Mouse (Mus musculus): ENCODE measurements around the gene Cdca7. TPM values are rescaled to one million over a fixed set of nuclear protein-coding genes. Genes with fewer than 3 reads are reported as not detected.

Gene Cdca7
- total RNA-seq, 2 experiments from 2014 or later = 3.1 to 9.1 TPM

DNA sequence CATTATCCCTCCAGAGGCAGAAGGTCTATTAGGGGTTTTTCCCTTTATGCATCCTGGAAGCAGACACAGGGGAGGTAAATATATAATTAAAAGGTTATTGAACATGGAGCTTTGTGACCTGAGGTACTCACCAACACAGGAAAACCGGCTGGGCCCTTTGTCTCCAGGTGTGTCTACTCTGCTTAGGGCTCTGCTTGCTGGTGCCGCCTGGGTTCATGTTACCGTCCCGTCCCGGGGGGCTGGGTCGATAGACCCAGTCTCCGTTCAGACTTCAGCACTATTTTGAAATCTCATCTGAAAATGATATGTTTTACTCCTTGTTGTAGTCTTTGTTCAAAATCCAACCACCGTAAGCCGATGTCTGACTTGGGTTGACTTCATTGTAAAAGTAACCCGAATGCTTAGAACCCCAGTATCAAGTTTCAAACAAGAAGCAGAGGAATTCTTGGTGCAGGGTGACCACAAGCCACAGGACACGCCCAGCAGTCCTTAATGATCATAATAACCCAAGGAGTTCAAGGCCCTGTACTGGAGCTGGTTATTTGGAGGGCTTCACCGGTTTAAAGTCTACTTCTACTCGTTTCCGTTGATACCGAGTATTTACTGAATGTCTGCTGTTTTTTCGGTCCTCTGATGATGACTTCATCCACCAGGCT is 4.4 kb upstream of the Cdca7 start:
- DNase-seq (ENCODE audit: low spot score in 2 of 2) = no peak
- TF ChIP-seq CTCF (conservative IDR thresholded peaks at IDR 0.05) = no peak
- no peak overlapping the region for H3K4me3 ChIP-seq
- H3K27ac ChIP-seq = no peak overlapping the region

DNA sequence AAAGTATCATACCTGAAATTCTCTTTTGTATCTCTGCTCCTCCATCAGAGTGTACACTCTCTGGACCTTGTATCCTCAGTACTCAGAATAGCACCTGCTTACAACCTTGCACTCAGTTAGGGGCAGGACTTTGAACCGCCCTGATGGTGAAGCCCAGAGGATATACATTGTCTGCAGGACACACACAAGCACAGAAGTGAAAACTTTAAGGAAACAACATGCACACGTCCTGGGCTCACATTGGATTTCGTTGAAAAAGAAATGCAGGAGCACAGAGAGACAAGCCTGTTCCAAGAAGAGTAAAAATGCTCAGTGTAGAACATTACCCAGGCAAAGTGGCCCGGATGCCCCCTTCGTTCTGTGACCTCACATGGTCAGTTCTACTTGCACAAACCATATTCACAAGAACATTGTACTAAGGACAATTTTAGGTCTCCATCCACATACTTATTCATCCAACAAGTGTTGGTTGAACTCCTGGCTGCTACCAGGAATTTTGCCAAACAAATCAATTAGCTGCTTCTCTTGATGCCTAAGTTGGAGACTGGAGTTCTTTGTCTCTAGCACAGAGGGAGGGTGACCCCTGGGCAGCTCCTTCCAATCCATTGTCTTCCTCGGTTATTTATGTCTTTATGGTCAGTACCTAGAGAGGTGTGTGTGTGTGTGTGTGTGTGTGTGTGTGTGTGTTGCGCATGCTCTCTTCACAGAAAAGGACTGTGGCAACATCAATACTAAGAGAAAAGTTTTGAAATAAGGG is 1.2 kb upstream of the Cdca7 start:
- Histone ChIP-seq H3K4me3 (no peak overlapping the region), H3K27ac (no peak overlapping the region)
- TF ChIP-seq CTCF (conservative IDR thresholded peaks at IDR 0.05) = no peak
- DNase-seq (ENCODE audit: low spot score in 2 of 2) = no peak

DNA sequence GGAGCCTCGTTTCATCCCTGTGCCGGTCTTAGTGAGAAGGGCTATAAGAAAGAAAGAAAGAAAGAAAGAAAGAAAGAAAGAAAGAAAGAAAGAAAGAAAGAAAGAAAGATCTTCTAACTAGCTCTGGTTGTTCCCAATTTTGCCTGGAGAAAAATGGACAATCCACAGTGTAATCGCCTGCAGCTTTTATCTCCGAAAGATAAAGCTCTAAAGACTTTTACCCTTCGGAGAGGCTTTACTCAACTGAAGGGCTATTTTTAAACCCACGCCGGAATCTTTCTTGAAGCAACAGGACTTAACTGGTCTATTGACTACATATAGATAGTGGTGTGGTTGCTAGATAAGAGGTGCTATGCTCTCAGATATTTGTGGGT is 549 bp upstream of the Cdca7 start:
- no peak for TF ChIP-seq CTCF (conservative IDR thresholded peaks at IDR 0.05)
- peak overlapping the region; percentile 90 for H3K4me3 ChIP-seq
- DNase-seq (ENCODE audit: low spot score in 2 of 2) = no peak
- no peak overlapping the region for H3K27ac ChIP-seq

DNA sequence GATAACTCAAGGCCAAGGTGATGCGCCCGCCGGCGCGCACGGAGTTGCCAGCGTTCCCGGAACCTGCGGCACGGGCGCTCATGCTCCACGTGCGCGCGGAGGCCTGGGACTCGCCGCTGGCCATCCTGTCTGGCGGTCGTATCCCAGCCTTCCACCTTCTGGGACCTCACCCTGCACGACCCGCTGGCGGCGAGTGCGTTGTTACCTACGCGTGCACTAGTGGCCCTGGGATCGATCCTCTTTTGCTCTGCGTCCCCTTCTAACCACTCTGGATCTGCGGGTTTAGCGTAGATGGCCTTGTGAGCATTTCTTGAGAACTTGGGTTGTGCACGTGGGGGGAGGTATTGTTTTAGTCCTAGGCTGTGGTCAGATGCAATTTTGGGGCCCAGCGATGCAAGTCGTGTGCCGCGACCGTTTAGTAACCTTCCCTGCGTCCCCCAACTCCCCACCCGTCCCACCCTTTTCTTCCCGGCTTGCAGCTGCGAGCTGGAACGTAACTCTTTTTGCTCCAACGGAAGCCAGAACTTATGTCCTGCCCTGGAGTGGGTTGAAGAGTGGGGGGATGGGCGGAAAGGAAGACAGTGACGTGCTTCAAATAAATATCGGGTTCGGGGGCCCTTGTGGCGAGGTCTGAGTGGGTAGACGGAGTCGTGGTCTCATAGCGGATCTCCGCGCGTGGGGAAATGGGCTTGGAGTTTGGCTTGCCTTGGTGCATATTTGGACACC is 690 bp downstream of the Cdca7 start:
- Histone ChIP-seq H3K4me3 (peak overlapping the region; percentile 90), H3K27ac (peak overlapping the region; percentile 92; the same call in 1 of the 2 replicates)
- DNase-seq (ENCODE audit: low spot score in 2 of 2) = no peak
- no peak for TF ChIP-seq CTCF (conservative IDR thresholded peaks at IDR 0.05)

DNA sequence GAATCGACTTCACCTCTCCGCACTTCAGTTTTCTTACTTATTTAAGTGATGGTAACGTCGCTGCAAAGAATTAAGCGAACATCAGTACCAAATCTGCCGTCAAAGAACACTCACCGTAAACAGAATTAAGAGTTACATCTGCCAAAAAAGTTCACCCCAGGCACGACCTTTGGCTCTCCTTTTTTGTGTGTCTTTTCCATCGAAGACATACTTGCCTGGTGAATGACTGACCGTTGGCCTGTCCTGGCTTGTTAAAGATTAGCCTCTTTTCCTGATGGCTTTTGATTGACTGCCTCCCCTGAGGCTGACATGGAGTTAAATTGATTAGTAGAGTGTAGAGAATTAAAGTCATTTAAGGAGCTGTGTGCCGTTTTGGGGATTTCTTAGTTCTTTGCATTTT is 1.3 kb downstream of the Cdca7 start:
- H3K4me3 ChIP-seq = peak overlapping the region; percentile 90
- H3K27ac ChIP-seq = no peak overlapping the region
- TF ChIP-seq CTCF (conservative IDR thresholded peaks at IDR 0.05) = no peak
- DNase-seq (ENCODE audit: low spot score in 2 of 2) = no peak

DNA sequence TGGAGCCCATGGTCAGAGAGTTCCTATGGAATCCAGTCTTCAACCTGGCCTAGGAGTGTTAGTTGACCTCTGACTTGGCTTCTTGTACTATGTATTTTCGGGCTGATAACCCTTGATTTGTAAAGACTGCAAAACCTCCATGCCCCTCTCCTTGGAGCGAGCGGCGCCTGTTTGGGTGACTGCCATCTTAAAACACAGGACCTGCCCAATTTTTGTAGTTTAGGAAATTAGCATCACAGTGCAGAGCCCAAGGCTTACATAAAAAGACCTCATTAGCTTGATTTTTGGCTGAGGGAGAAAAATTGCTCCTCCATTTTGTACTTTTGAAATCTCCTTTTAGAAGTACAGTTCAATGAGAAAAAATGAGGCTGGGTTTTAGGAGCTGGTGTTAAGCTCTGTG is 2.2 kb downstream of the Cdca7 start:
- no peak for TF ChIP-seq CTCF (conservative IDR thresholded peaks at IDR 0.05)
- peak overlapping the region; percentile 53 for H3K27ac ChIP-seq
- H3K4me3 ChIP-seq = no peak overlapping the region; the same call in 1 of the 2 replicates
- DNase-seq (ENCODE audit: low spot score in 2 of 2) = no peak

DNA sequence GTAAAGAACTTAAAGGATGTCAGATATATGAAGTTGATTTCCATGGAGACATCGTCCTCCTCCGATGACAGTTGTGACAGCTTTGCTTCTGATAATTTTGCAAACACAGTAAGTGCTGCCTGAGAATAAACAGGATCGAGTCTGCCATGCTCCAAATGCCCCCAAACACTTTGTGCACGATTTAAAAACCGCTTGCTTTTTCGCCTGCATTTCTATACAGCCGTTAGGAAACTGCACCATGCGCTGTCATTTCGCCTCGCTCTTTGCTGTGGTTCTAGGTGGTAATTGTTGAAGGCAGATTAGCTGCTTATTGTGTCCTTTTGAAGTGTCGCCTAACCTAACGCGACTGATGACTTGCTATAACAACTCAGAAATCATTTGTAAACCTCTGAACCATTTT is 3.0 kb downstream of the Cdca7 start:
- TF ChIP-seq CTCF (conservative IDR thresholded peaks at IDR 0.05) = no peak
- H3K27ac ChIP-seq = no peak overlapping the region
- no peak overlapping the region; the same call in 1 of the 2 replicates for H3K4me3 ChIP-seq
- no peak for DNase-seq (ENCODE audit: low spot score in 2 of 2)

DNA sequence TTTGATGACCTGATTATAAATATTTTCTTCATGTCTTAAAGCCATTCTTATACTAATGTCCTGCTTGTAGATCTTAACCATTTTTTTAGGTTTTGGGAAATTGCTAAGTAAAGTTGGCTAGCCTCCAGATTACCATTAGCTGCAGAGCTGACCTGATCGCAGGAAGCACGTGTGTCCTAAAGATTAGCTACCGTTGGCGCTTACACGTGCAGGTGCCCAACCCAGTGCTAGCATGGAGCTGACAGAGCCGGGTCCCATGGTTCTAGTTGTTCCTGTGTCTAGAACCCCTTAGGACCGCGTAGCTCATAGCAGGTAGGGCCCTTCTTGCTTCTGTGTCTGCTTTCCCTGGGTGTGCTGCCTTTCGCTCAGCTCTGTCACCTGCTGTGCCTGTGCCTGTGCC is 3.9 kb downstream of the Cdca7 start:
- Histone ChIP-seq H3K27ac (no peak overlapping the region), H3K4me3 (no peak overlapping the region)
- no peak for DNase-seq (ENCODE audit: low spot score in 2 of 2)
- TF ChIP-seq CTCF (conservative IDR thresholded peaks at IDR 0.05) = no peak

DNA sequence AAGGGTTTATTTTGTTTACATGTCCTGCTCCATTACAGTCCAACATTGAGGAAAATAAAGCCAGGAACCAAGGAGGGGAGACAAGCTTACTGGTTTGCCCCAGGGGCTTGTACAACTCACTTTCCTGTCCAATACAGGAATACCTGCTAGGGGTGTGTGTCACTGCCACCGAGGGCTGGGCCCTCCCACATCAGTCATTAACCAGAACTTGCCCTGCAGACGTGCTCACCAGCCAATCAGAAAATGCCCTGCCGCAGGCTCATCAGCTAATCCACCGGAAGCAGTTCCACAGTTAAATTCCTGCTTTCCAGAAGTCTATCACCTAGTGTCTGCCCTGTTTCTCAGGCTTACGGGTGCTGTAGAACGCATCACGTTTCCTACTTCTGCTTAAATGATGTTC is 15.7 kb downstream of the Cdca7 start:
- no peak for TF ChIP-seq CTCF (conservative IDR thresholded peaks at IDR 0.05)
- no peak for DNase-seq (ENCODE audit: low spot score in 2 of 2)
- H3K4me3 ChIP-seq = no peak overlapping the region
- H3K27ac ChIP-seq = no peak overlapping the region

DNA sequence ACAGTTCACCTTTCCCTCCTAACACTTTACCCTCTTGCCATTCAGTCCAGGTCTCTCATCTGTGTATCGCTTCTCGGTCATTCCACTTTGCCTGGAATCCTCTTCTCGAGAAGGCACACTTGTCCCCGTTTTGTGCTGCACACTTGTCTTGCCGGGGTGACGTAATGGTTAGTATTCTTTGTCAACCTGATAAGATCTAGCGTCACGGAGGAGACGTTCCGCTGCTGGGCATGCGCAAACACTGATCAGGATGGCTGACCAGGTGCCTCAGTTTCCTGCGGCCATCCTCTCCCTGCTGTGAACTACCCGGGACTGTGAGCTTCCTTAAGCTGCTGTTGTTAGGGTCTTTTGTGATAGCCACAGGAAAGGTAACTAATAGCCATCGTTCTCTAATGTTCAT is 17.1 kb downstream of the Cdca7 start:
- no peak for TF ChIP-seq CTCF (conservative IDR thresholded peaks at IDR 0.05)
- H3K4me3 ChIP-seq = no peak overlapping the region
- no peak overlapping the region for H3K27ac ChIP-seq
- no peak for DNase-seq (ENCODE audit: low spot score in 2 of 2)

DNA sequence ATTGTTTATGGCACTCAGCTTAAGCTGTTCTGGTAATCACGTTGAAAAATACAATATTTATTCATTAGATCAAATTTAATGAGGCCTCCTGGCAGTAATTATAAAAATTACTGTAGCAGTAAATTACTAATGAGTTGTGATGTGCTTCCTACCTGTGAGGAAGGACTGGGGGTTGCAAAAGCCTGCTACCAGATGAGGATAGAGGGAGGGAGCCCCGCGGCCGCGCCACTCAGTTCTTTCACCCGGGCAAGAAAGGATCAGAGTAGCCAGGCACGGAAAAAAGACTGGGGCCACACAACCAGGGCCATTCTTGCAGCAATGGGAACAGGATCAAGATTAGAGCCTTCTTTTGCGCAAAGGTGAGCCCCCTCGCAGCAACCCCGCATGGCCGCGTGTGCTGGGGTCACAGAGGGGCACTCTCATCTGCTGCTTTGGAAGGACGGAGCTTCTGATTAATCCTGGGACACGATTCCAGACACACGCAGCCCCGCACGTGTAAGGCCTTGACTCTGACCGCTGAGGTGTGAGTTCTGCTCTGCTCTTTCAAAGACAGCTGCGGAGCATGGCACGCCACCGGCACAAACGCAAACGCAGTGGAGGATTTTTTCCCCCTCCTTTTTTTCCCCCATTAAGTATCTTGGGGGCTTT is 23.2 kb downstream of the Cdca7 start:
- TF ChIP-seq CTCF (conservative IDR thresholded peaks at IDR 0.05) = no peak
- Histone ChIP-seq H3K27ac (no peak overlapping the region), H3K4me3 (no peak overlapping the region)
- DNase-seq (ENCODE audit: low spot score in 2 of 2) = no peak

DNA sequence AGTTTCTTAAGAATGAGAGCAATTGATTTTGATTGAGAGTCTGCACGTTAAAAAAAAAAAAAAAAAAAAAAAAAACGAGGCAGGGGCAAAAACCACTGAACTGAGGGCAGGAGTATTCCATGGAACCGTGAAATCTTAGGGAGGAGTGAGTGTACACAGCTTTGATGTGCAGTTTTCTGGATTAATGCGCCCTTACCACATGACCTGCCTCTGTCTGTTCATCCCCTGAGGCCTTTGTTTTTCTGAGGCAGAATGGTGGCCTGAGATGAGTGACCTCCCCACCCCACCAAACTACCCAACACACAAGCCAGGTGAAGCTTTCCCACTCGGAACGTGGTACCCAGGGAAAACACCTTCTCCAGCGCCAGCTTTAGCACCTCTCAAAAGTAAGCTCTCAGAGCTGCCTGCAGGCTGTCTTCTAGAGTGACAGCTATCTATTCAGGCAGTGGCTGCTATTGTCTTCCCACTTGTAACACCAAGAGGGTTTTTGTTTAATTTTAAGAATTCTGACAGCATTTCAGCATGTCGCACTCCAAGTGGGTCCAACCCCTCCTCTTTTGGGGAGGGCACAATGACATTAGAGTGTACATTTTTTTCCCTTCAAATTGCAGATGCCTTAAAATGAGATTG is 23.9 kb downstream of the Cdca7 start:
- DNase-seq (ENCODE audit: low spot score in 2 of 2) = no peak
- no peak for TF ChIP-seq CTCF (conservative IDR thresholded peaks at IDR 0.05)
- Histone ChIP-seq H3K27ac (no peak overlapping the region), H3K4me3 (no peak overlapping the region)

Measured in layer of hippocampus, adult 2 months (tissue).